Mouse (Mus musculus) liver, embryonic 15.5 days (tissue): ENCODE data around the gene L3mbtl2. TPM values are rescaled to one million over a fixed set of nuclear protein-coding genes. Genes with fewer than 3 reads are reported as not detected.

Experiments
- ATAC-seq: fragments of 200-750 bp; cut with Nextera tagmentation; 2 replicates; pipeline ENCODE4 v1.8.0; 2017; ENCODE audit warnings: moderate number of reproducible peaks, mild to moderate bottlenecking, moderate library complexity; ENCODE audit not compliant: insufficient read depth
- H3K27ac ChIP-seq: fragments of 300-500 bp; sonication (generic); replicated peaks from 2 replicates; pipeline ENCODE4 v1.5.1; 2015; ENCODE audit warnings: mild to moderate bottlenecking, inconsistent platforms
- H3K27me3 ChIP-seq: fragments of 300-500 bp; sonication (generic); 2 replicates; pipeline ENCODE4 v1.6.1; 2015; ENCODE audit warnings: mild to moderate bottlenecking, inconsistent platforms
- H3K36me3 ChIP-seq: fragments of 300-500 bp; sonication (generic); replicated peaks from 2 replicates; pipeline ENCODE4 v1.6.1; 2015; ENCODE audit warnings: moderate library complexity, mild to moderate bottlenecking, inconsistent platforms
- H3K4me1 ChIP-seq: fragments of 300-500 bp; sonication (generic); replicated peaks from 2 replicates; pipeline ENCODE4 v1.6.1; 2015; ENCODE audit warnings: inconsistent platforms
- H3K4me2 ChIP-seq: fragments of 300-500 bp; sonication (generic); 2 replicates; pipeline ENCODE4 v1.6.1; 2015; ENCODE audit warnings: moderate library complexity, mild to moderate bottlenecking, inconsistent platforms
- H3K4me3 ChIP-seq: fragments of 300-500 bp; sonication (generic); replicated peaks from 2 replicates; pipeline ENCODE4 v1.5.1; 2015; ENCODE audit warnings: mild to moderate bottlenecking, inconsistent platforms
- H3K9ac ChIP-seq: fragments of 300-500 bp; sonication (generic); 2 replicates; pipeline ENCODE4 v1.6.1; 2015; ENCODE audit warnings: moderate library complexity, mild to moderate bottlenecking, inconsistent platforms
- H3K9me3 ChIP-seq: fragments of 300-500 bp; sonication (generic); replicated peaks from 2 replicates; pipeline ENCODE4 v1.6.1; 2016; ENCODE audit warnings: inconsistent platforms
- WGBS: fragments of 180-500 bp; shearing (Covaris S2); methylation state at CpG from one replicate; pipeline ENCODE4 v1.1.7; 2015; ENCODE audit warnings: mixed read lengths; ENCODE audit not compliant: insufficient replicate concordance; 5-methylcytosine and 5-hydroxymethylcytosine counted together
- polyA plus RNA-seq: library from polyadenylated mRNA; unstranded; fragments of >200 nt; fragmentation: Nextera tagmentation; extraction: Ambion mirVana; gene quantifications from 2 replicates; pipeline ENCODE4 v1.2.1, GENCODE M21; 2015

Gene L3mbtl2
- polyA plus RNA-seq: 13.1 and 13.8 TPM in 2 replicates

DNA sequence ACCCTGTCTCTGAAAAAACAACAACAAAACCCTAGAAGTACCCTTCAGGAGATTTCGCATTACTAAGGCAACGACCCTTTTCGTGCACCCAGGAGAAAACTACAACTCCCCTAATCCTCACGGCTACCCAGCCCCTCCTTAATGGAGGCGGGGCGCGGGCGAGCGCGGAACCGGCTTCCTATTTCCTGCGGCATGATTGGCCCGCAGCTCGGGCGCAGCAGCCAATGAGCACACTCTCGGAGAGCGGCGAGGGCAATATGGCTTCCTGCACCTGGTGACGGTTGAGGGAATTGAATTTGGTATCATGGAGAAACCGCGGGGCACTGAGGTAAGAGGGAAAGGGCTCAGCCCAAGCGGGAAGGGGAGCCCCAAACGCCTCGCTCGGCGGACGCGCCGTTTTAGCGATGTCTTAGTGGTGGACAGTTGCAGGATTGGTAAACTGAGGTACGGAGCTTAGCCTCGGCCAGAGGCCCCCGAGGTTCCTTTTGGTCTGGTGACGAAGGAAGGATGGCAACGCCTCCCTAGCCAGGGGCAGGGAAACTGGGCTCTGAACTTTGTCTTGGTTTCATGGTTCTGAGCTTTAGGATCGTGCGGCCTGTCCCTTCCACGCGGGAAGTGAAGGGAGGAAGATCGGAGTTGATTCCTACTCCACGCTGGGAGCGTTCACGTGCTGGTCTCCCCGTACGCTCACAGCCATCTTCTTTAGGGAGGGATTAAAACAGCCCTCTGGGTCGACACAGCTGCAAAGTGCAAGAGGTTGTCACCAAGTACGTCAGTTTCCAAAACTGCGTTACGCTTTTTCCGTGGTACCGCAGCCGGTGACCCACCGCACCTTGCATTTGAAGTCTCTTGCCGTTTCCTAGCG lies at the start of gene L3mbtl2:
TSS of gene L3mbtl2 (plus strand) at position 193 of the 865 bp plus-strand sequence.
- ATAC-seq: peak; percentile 99
- H3K9ac ChIP-seq: peak within 1 kb of the TSS; percentile 81
- WGBS: under 1% methylated on average over 55 of the region's 55 CpGs
- peak within 1 kb of the TSS; percentile 78 for H3K27ac ChIP-seq
- no peaks in the 10 kb centered on the region for H3K9me3 ChIP-seq
- H3K4me1 ChIP-seq: peaks cover 22% of the 10 kb centered on the region
- peaks cover 21% of the 10 kb centered on the region for H3K36me3 ChIP-seq
- peak within 1 kb of the TSS; percentile 80 for H3K4me3 ChIP-seq
- no peaks in the 10 kb centered on the region for H3K27me3 ChIP-seq
- H3K4me2 ChIP-seq: peak within 1 kb of the TSS; percentile 93

DNA sequence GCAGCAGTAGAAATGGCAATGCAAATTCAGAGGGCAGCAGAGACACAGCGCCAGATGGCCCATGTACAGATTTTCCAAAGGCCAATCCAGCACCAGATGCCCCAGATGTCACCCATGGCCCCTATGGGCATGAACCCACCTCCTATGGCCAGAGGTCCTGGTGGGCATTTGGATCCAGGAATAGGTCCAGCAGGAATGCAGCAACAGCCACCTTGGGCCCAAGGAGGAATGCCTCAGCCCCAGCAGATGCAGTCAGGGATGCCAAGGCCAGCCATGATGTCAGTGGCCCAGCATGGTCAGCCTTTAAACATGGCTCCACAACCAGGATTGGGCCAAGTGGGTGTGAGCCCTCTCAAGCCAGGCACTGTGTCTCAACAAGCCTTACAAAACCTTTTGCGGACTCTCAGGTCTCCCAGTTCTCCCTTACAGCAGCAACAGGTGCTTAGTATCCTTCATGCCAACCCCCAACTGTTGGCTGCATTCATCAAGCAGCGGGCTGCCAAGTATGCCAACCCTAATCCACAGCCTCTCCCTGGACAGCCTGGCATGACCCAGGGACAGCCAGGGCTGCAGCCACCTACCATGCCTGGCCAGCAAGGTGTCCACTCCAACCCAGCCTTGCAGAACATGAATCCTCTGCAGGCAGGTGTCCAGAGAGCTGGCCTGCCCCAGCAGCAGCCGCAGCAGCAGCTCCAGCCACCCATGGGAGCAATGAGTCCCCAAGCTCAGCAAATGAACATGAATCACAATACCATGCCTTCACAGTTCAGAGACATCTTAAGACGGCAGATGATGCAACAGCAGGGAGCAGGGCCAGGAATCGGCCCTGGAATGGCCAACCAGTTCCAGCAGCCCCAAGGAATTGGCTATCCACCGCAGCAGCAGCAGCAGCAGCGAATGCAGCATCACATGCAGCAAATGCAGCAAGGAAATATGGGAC lies 13.9 kb upstream of the L3mbtl2 start:
- H3K4me3 ChIP-seq: no peak overlapping the region
- H3K9ac ChIP-seq: no peak overlapping the region
- no peak overlapping the region for H3K27ac ChIP-seq
- no peak for ATAC-seq
- H3K4me1 ChIP-seq: no peaks in the 10 kb centered on the region
- H3K4me2 ChIP-seq: no peak overlapping the region
- 90% methylated on average over 8 of the region's 8 CpGs for WGBS
- H3K9me3 ChIP-seq: no peaks in the 10 kb centered on the region
- H3K36me3 ChIP-seq: peaks cover 67% of the 10 kb centered on the region
- no peaks in the 10 kb centered on the region for H3K27me3 ChIP-seq

DNA sequence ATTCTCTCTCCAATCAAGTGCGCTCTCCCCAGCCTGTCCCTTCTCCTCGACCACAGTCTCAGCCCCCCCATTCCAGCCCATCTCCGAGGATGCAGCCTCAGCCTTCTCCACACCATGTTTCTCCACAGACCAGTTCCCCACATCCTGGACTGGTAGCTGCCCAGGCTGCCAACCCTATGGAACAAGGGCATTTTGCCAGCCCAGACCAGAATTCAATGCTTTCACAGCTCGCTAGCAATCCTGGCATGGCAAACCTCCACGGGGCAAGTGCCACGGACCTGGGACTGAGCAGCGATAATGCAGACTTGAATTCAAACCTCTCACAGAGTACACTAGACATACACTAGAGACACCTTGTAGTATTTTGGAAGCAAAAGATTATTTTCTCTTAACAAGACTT lies 13.1 kb upstream of the L3mbtl2 start:
- 90% methylated on average over 7 of the region's 7 CpGs for WGBS
- Histone ChIP-seq H3K27me3 (no peaks in the 10 kb centered on the region), H3K27ac (no peak overlapping the region), H3K4me2 (no peak overlapping the region), H3K9me3 (no peaks in the 10 kb centered on the region), H3K4me3 (no peak overlapping the region), H3K9ac (no peak overlapping the region), H3K36me3 (peaks cover 58% of the 10 kb centered on the region), H3K4me1 (no peaks in the 10 kb centered on the region)
- ATAC-seq: no peak

DNA sequence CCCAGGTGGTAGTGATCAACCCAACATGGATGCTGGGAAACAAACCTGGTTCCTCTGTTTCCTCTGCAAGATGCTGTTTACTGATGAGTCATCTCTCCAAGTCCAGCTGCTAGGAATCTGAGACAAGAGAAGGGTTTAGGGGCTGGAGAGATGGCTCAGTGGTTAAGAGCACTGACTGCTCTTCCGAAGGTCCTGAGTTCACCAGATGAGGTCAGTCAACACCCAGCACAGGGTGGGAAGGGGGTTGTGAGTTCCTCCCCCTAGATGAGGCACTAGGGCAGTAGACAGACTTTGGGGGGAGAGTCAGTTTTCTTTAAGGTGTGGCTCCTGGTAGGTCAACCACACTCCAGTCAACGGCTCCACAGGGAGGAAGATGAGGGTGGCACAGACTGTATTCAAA lies 2.0 kb upstream of the L3mbtl2 start:
- Histone ChIP-seq H3K4me2 (no peak overlapping the region), H3K4me3 (no peak overlapping the region), H3K27me3 (no peaks in the 10 kb centered on the region), H3K4me1 (peaks cover 22% of the 10 kb centered on the region), H3K36me3 (no peaks in the 10 kb centered on the region), H3K27ac (no peak overlapping the region), H3K9me3 (no peaks in the 10 kb centered on the region), H3K9ac (no peak overlapping the region)
- 69% methylated on average over 2 of the region's 2 CpGs for WGBS
- no peak for ATAC-seq

DNA sequence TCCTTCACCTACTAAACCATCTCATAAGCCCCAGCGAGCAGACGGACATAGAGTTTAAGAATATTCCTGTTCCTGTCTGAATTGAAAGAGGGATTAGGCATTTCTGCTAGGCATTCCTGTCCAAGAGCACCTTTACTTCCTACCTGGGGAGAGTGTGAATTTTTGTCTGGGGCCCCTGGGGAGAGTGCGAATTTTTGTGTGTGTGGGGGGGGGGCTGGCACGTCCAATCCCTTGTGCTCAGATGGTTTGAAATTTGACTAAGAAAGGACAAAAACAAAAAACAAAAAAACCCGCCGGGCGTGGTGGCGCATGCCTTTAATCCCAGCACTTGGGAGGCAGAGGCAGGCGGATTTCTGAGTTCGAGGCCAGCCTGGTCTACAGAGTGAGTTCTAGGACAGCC lies 408 bp upstream of the L3mbtl2 start:
- peak overlapping the region; percentile 93 for H3K4me2 ChIP-seq
- WGBS: 53% methylated on average over 10 of the region's 10 CpGs
- peaks cover 22% of the 10 kb centered on the region for H3K4me1 ChIP-seq
- H3K9ac ChIP-seq: no peak overlapping the region
- ATAC-seq: no peak; the same call in 1 of the 2 replicates
- H3K36me3 ChIP-seq: peaks cover 15% of the 10 kb centered on the region
- peak overlapping the region; percentile 80 for H3K4me3 ChIP-seq
- H3K9me3 ChIP-seq: no peaks in the 10 kb centered on the region
- H3K27ac ChIP-seq: no peak overlapping the region
- H3K27me3 ChIP-seq: no peaks in the 10 kb centered on the region

DNA sequence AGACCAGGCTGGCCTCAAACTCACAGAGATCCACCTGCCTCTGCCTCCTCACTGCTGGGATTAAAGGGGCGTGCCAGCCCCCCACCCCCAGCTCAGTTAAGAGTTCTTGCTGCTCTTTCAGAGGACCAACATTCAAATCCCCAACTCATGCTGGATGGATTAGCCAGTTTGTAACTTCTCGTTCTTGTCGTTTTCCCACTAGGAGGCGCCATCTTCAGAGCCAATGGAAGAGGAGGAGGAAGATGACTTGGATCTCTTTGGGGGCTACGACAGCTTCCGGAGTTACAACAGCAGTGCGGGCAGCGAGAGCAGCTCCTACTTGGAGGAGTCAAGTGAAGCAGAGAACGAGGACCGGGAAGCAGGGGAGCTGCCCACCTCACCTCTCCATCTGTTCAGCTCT lies 3.3 kb downstream of the L3mbtl2 start:
- Histone ChIP-seq H3K9me3 (no peaks in the 10 kb centered on the region), H3K27ac (no peak overlapping the region), H3K27me3 (no peaks in the 10 kb centered on the region), H3K36me3 (peaks cover 44% of the 10 kb centered on the region), H3K4me3 (no peak overlapping the region), H3K4me1 (peaks cover 22% of the 10 kb centered on the region), H3K4me2 (no peak overlapping the region), H3K9ac (no peak overlapping the region)
- no peak for ATAC-seq
- WGBS: 70% methylated on average over 10 of the region's 10 CpGs

DNA sequence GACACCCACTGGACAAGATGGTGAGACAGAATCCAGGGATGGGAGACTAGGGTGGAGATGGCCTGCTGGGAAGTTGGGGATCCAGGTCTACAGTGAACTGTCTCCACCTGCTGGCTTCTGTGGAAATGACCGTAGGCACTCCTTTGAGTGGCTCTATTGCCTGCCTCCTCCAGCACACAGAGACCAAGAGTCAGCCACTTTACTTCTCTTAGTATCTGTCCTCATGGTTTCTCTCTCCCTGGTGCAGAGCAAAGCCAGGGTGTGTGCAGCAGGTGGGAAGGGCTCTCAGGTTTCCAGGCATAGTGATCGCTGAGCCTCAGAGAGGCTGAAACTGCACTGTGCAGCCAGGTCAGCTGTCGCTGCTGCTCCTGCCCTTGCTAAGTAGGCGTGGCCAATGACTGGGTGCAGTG lies 6.5 kb downstream of the L3mbtl2 start:
- H3K27ac ChIP-seq: no peak overlapping the region
- H3K4me1 ChIP-seq: peaks cover 5% of the 10 kb centered on the region
- no peaks in the 10 kb centered on the region for H3K27me3 ChIP-seq
- no peaks in the 10 kb centered on the region for H3K9me3 ChIP-seq
- no peak overlapping the region for H3K4me3 ChIP-seq
- 72% methylated on average over 4 of the region's 4 CpGs for WGBS
- no peak overlapping the region for H3K4me2 ChIP-seq
- H3K36me3 ChIP-seq: peaks cover 58% of the 10 kb centered on the region
- no peak overlapping the region for H3K9ac ChIP-seq
- ATAC-seq: no peak

DNA sequence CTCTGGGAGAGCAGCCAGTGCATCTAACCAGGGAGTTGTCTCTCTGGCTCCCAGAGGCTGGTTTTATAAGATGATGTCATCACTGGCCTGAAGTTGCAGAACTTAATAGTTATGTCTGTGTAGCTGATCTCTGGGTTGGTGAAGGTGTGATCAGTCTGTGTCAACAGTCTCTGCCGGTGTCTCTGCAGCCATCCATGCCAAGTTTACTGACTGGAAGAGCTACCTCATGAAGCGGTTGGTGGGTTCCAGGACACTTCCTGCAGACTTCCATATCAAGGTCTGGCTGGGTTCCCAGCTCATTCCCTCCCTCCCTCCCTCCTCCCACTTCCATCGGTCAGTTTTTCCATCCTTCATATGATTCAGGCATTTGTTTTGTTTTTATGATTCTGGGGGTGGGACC lies 12.9 kb downstream of the L3mbtl2 start:
- H3K4me3 ChIP-seq: no peak overlapping the region
- H3K4me2 ChIP-seq: no peak overlapping the region
- peaks cover 44% of the 10 kb centered on the region for H3K36me3 ChIP-seq
- H3K9me3 ChIP-seq: no peaks in the 10 kb centered on the region
- H3K9ac ChIP-seq: no peak overlapping the region
- H3K27ac ChIP-seq: no peak overlapping the region
- H3K27me3 ChIP-seq: no peaks in the 10 kb centered on the region
- no peak for ATAC-seq
- 66% methylated on average over 3 of the region's 3 CpGs for WGBS
- no peaks in the 10 kb centered on the region for H3K4me1 ChIP-seq

DNA sequence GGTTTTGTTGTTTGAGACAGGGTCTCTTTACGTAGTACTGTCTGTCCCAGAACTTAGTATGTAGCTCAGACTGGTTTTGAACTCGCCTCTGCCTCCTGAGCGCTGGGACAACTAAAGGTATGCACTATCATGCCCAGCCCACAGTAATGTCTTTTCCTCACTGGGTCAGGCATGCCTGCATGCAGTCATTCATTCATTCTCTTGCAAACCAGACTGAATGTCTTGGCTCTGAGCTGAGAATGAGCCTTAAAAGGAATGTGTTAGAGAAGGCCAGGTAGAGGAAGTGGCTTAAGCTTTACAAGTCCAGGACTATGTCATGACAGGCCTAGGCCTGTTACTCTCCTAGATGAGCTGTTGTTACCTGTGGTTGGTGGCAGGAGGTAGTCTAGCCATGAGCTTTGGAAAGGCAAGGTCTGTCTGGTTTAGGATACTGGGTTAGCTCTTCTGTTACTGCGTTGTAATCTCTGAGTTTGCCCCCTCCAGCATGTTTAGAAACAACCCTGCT lies 16.7 kb downstream of the L3mbtl2 start:
- Histone ChIP-seq H3K36me3 (peaks cover 67% of the 10 kb centered on the region), H3K9ac (no peak overlapping the region), H3K4me1 (no peaks in the 10 kb centered on the region), H3K4me2 (no peak overlapping the region), H3K27me3 (no peaks in the 10 kb centered on the region), H3K27ac (no peak overlapping the region), H3K9me3 (no peaks in the 10 kb centered on the region), H3K4me3 (no peak overlapping the region)
- no peak for ATAC-seq
- 85% methylated on average over 4 of the region's 4 CpGs for WGBS

DNA sequence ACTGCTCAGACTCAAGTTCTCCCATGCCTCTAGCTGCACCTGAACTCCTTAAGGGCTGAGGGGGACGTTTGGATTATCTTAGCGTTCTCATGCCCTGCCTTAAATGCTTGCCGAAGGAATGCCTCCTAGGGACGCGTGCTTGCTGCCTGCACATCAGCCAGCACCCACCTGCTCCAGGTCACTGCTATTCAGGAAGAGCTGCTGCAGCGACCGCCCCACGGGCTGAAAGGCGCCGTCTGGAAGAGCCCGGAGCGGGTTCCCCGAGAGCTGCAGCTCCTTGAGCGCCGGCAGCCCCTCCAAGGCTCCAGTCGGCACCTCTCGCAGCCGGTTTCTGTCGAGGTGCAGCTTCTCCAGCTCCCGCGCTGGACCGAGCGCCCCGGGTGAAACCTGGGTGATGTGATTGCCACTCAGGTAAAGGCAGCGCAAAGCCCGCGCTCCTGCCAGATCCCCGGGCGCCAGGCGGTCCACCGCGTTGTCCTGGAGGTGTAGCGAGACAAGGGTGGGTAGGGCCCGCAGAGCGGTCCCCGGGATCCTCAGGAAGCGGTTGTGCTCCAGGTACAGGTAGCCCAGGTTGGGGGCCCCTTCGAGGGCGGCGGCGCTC lies 29.8 kb downstream of the L3mbtl2 start:
- Histone ChIP-seq H3K9ac (no peak overlapping the region), H3K27ac (no peak overlapping the region)
- ATAC-seq: peak; percentile 12; the same call in 1 of the 2 replicates

More for the DNA sequence above, 29.8 kb downstream of the L3mbtl2 start:
- H3K4me3 ChIP-seq: peak overlapping the region; percentile 53
- peaks cover 17% of the 10 kb centered on the region for H3K4me1 ChIP-seq
- H3K36me3 ChIP-seq: no peaks in the 10 kb centered on the region
- H3K9me3 ChIP-seq: no peaks in the 10 kb centered on the region
- peak overlapping the region; percentile 75 for H3K4me2 ChIP-seq
- peaks cover 63% of the 10 kb centered on the region for H3K27me3 ChIP-seq
- 7% methylated on average over 41 of the region's 41 CpGs for WGBS
